Mouse (Mus musculus) thymus, adult 18-20 months (tissue): ENCODE results near the gene Pltp.
"Not testable (repeated sequence)": the region's sequence is repeated elsewhere in the genome, so short reads cannot be mapped to it uniquely, and the experiment has no call there.

Experiments
- DNase-seq, 2 experiments: peaks; one replicate each; pipeline ENCODE4 v3.0.0; 2022; ENCODE audit warnings: mixed read lengths in 2 of 2

The Pltp gene

DNA sequence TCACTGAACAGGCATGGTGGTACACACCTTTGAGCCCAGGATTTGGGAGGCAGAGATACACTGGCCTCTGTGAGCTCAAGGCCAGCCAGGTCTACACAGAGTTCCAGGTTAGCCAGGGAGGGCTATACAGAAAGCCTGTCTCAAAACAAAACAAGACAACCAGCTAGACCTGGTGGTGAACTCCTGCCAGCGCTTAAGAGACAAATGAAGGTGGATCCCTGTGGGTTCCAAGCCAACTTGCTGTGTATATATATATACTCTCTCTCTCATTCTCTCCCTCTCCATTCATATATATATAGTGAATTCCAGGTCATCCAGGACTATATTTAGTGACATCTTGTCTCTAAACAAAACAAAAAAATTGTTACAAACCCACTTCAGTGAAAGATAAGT is 53.6 kb downstream of the Pltp start:
- DNase-seq, result no peak

GRCm38 (mm10) chr2:164803201-164803920 is 54.1 kb downstream of the Pltp start:
- no peak for DNase-seq

GRCm38 (mm10) chr2:164800252-164801004 is 57.1 kb downstream of the Pltp start:
- no peak for DNase-seq

DNA sequence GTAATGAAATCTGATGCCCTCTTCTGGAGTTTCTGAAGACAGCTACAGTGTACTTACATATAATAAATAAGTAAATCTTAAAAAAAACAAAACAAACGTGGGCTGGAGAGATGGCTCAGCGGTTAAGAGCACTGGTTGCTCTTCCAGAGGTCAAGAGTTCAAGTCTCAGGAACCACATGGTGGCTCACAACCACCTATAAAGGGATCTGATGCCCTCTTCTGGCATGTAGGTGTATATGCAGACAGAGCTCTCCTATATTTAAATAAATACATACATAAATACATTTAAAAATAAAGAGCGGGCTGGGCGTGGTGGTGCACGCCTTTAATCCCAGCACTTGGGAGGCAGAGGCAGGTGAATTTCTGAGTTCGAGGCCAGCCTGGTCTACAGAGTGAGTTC is 59.0 kb downstream of the Pltp start:
- not testable (repeated sequence) for DNase-seq

DNA sequence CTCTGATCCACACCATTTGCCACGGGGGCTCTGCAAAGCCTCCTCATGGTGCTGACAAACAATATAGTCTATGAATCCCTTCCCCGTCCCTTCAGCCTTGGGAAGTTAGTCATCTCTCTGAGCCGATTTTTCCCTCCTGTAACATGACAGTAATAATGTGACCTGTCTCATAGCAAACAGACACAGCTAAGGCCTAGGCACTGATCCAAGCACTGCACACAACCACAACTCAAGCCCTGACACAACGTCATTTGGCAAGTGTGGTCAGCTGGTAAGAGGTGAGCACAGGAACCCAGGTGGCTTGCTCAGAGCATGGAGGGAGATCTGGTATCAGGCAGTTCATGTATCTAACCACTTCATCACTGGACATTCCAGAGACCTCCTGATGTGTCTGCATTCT is 61.6 kb downstream of the Pltp start:
- DNase-seq, result no peak

DNA sequence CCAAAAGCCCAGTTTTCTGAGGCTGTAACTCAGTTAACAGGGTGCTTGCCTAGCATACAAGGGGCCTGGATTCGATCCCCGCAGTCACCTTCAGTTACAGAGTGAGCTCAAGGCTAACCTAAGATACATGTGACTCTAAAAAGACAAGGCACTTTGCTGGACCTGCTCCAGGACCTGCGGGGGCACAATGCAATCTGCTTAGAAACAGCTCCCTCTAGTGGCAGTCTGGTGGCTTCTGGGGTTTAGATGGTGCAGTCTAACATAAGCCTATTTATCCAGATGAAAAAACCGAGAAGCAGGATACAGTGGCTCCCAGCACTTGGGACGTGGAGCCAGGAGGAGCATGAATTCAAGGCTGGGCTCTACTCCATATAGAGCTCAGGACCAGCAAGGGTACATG is 63.2 kb downstream of the Pltp start:
- peak; percentile 21 to 52 for DNase-seq

DNA sequence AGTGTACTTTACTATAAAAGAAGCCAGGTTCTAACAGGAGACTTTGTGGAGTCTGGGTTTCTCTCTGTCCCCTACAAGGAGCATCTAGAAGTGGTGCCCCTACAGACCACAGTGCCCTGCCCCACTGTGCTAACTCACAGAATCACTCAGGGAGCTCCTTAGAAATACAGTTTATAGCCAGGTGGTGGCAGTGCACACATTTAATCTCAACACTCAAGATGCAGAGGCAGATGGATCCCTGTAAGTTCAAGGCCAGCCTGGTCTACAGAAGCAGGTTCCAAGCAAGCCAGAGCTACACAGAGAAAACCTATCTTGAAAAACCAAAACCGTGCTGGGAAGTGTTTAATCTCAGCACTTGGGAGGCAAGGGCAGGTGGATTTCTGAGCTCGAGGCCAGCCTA is 63.7 kb downstream of the Pltp start:
- no peak for DNase-seq

DNA sequence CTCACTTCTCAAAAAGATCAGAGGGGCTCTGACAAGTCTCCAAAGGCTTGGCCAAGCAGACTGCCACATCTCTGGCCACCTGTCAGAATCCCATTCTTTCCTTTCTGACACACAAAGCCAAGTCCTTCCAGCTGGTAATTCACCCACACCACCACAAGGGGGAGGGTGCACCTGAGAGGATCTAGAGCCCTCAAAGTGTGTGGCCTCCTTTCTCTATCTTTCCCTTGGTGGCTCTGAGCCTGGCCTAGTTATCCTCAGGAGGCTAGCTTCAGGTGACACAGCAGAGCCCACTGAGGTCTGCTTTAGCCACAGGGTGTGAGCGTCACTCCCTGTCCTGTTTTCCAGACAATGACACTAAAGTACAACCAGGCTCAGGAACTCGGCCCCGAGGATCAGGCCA is 64.3 kb downstream of the Pltp start:
- peak; percentile 27 to 35 for DNase-seq

DNA sequence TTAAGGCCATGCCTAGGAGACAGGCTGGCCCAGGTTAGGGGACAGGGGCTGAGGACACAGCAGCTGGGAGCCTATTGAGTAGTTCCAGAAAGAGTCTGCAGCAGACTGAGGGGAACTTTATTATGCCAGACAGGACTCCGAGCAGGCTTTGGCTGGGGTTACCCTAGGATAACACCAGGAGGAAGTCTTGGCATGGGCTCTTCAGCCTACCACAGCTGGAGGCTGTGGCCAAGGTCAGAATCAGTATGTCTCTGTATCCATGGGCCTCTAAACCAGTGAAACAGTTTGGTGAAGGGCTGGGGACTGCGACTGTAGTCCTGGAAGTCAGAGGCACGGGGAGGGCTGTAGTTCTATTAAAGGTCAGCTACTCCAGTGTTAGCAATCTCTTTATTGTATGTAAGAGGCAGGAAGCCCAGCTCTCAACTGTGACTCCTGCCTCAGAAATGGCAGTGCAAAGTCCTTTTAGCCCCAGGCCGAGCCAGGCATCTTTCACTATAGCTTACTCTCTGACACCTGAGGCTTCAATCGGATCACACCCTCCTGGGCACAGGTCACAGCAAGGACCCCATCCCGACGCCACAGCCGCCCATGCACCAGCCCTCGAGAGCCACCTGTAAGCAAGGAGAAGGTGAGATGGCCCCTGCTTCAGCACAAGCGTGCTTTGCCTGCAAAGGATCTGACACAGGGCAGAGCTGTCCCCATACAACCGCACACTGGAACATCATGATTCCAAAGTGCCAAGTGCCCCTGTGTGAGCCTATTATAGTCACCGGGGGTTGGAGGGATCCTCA is 64.9 kb downstream of the Pltp start:
- DNase-seq, result no peak

- DNase-seq, result no peak
Observed at GRCm38 (mm10) chr2:164791841-164792261, 65.7 kb downstream of the Pltp start.

GRCm38 (mm10) chr2:164790451-164790850 is 67.1 kb downstream of the Pltp start:
- DNase-seq, result no peak
